Mouse (Mus musculus) olfactory bulb, adult 2 months (tissue): ENCODE results near the gene Tspan15.

Experiments used
- CTCF ChIP-seq: fragments of 200-500 bp; IDR thresholded peaks from 2 replicates; pipeline ENCODE4 v1.5.1; 2012; ENCODE audit warnings: low read depth, mild to moderate bottlenecking, low read length, moderate library complexity; ENCODE audit not compliant: insufficient read depth
- POLR2A ChIP-seq: fragments of 200-500 bp; IDR thresholded peaks from 2 replicates; pipeline ENCODE4 v1.6.1; 2012; ENCODE audit warnings: mild to moderate bottlenecking, low read depth, low read length, moderate library complexity; ENCODE audit not compliant: insufficient read depth

- TF ChIP-seq POLR2A = no peak
- no peak for TF ChIP-seq CTCF
Observed at GRCm38 (mm10) chr10:62194043-62194442, 37.0 kb downstream of the Tspan15 start.
